Mouse (Mus musculus) frontal cortex, adult 2 months (tissue): ENCODE measurements at regions not wholly inside any gene's neighbourhood (a gene's known extent, or its start where the extent isn't known, plus 50 kb on each side); places are given as distances from the start of the nearest gene placed in this dataset.

ENCODE experiments used
- DNase-seq, 2 experiments: peaks; one replicate each; pipeline ENCODE4 v3.0.0; 2022; ENCODE audit warnings: low spot score in 1 of 2; ENCODE audit errors: extremely low spot score in 1 of 2

- DNase-seq: no peak
These were observed 266.4 kb downstream of the Slc4a3 start for GRCm38 (mm10) chr1:75812471-75812870.

GRCm38 (mm10) chr1:75826202-75826601, 280.1 kb downstream of the Slc4a3 start:
- no peak for DNase-seq

- no peak for DNase-seq
These were observed 287.2 kb downstream of the Slc4a3 start for GRCm38 (mm10) chr1:75833071-75833830.

- DNase-seq: no peak
These were observed 288.3 kb downstream of the Slc4a3 start for GRCm38 (mm10) chr1:75834361-75834760.

- DNase-seq: peak; percentile 14 to 55
These were observed 293.6 kb downstream of the Slc4a3 start for GRCm38 (mm10) chr1:75839551-75840223.

GRCm38 (mm10) chr1:75842396-75842795, 296.3 kb downstream of the Slc4a3 start:
- no peak for DNase-seq

- no peak for DNase-seq
These were observed 297.3 kb downstream of the Slc4a3 start for GRCm38 (mm10) chr1:75843326-75843725.

- no peak for DNase-seq
These were observed 298.1 kb downstream of the Slc4a3 start for GRCm38 (mm10) chr1:75844123-75844522.

- DNase-seq: no peak
These were observed 298.5 kb downstream of the Slc4a3 start for GRCm38 (mm10) chr1:75844529-75844928.

- no peak for DNase-seq
These were observed 298.9 kb downstream of the Slc4a3 start for GRCm38 (mm10) chr1:75844981-75845380.

GRCm38 (mm10) chr1:75845771-75846535, 299.9 kb downstream of the Slc4a3 start:
- DNase-seq: no peak

GRCm38 (mm10) chr1:75847681-75848080, 301.6 kb downstream of the Slc4a3 start:
- DNase-seq: no peak

GRCm38 (mm10) chr1:75848436-75848835, 302.4 kb downstream of the Slc4a3 start:
- DNase-seq: peak; percentile 41 to 60

GRCm38 (mm10) chr1:75850131-75850530, 304.1 kb downstream of the Slc4a3 start:
- DNase-seq: no peak

GRCm38 (mm10) chr1:75858551-75859255, 312.6 kb downstream of the Slc4a3 start:
- DNase-seq: no peak

- no peak for DNase-seq
These were observed 316.7 kb downstream of the Slc4a3 start for GRCm38 (mm10) chr1:75862757-75863156.

GRCm38 (mm10) chr1:75866556-75866955, 320.5 kb downstream of the Slc4a3 start:
- DNase-seq: no peak

- peak in 1 of 2 experiments; percentile 17 for DNase-seq
These were observed 323.3 kb downstream of the Slc4a3 start for GRCm38 (mm10) chr1:75869414-75869813.

GRCm38 (mm10) chr1:75869846-75870245, 323.8 kb downstream of the Slc4a3 start:
- no peak for DNase-seq

- peak; percentile 20 to 39 for DNase-seq
These were observed 327.8 kb downstream of the Slc4a3 start for GRCm38 (mm10) chr1:75873911-75874310.

- DNase-seq: peak; percentile 56 to 81
These were observed 331.1 kb downstream of the Slc4a3 start for GRCm38 (mm10) chr1:75877209-75877608.
